Mouse (Mus musculus) monocyte, adult 5-6 weeks (primary cell): ENCODE data around the gene Chchd4. TPM values are rescaled to one million over a fixed set of nuclear protein-coding genes. Genes with fewer than 3 reads are reported as not detected.

Experiments
- ATAC-seq: fragments of 153-309, 156-312 bp; replicated peaks from 2 replicates; pipeline ENCODE4 v1.8.0; 2017; ENCODE audit warnings: mild to moderate bottlenecking; ENCODE audit not compliant: low TSS enrichment, insufficient number of reproducible peaks, severe bottlenecking, poor library complexity, low FRiP score
- total RNA-seq: library from RNA; stranded (forward); fragments of 200-1000, 200-491, 200-594 nt; gene quantifications from 3 replicates; pipeline ENCODE4 v1.2.3, GENCODE M21; 2017

The Chchd4 gene
- total RNA-seq, 1 experiment from 2014 or later, result 6.2 TPM

- no peak for ATAC-seq
These were observed 57.2 kb downstream of the Chchd4 start for GRCm38 (mm10) chr6:91416146-91416545.

DNA sequence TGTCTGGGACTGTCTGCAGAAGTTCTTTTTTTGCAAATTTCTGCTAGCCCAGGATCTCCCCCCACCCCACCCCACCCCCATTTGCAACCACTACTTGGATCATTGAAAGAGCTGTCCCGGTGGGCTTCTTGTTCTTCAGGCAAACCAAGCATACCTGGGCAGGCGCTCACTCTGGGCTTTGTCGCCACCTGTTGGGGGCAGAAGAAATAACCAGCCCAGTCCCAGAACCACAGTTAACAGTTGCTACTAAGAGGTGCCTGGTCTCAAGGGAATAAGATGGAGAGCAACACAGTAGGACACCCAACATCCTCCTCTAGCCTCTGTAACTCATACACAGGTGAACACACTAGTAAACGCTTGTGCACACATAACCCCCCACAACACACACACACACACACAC, 58.5 kb downstream of the Chchd4 start:
- no peak for ATAC-seq

Other genes with a start within 250 kb of the Chchd4 start
- not detected in 3 replicates for gene Wnt7a, start 62.2 kb downstream of the Chchd4 start, total RNA-seq
- gene Tmem43, start 157 bp upstream of the Chchd4 start, total RNA-seq, result 54.7 to 56.1 TPM (median 55.3 TPM) in 3 replicates
- gene Xpc, start 42.3 kb upstream of the Chchd4 start, total RNA-seq, result 35.3 to 58.5 TPM (median 37.1 TPM) in 3 replicates
- 140 to 220 TPM (median 147 TPM) in 3 replicates for gene Lsm3, start 42.4 kb upstream of the Chchd4 start, total RNA-seq
- 63.2 to 87.6 TPM (median 76.2 TPM) in 3 replicates for gene Slc6a6, start 210.5 kb upstream of the Chchd4 start, total RNA-seq